Mouse (Mus musculus) bone marrow macrophage, adult 2 months (primary cell): ENCODE results near the gene Wasl. TPM values are rescaled to one million over a fixed set of nuclear protein-coding genes. Genes with fewer than 3 reads are reported as not detected.

Experiments
- H3K27ac ChIP-seq: 2 replicates; pipeline ENCODE4 v1.5.1; 2012; ENCODE audit warnings: low read depth, low read length; ENCODE audit not compliant: insufficient read depth
- H3K4me1 ChIP-seq: 2 replicates; pipeline ENCODE4 v1.6.1; 2012; ENCODE audit warnings: low read length; ENCODE audit not compliant: control insufficient read depth, insufficient read depth
- H3K4me3 ChIP-seq: 2 replicates; pipeline ENCODE4 v1.5.1; 2012; ENCODE audit warnings: mild to moderate bottlenecking, low read length, moderate library complexity; ENCODE audit not compliant: insufficient read depth
- CTCF ChIP-seq: IDR thresholded peaks from 2 replicates; pipeline ENCODE4 v1.5.1; 2012; ENCODE audit warnings: low read depth, mild to moderate bottlenecking, low read length, moderate library complexity
- POLR2A ChIP-seq: IDR thresholded peaks from 2 replicates; pipeline ENCODE4 v1.6.1; 2012; ENCODE audit warnings: mild to moderate bottlenecking, low read depth, low read length, borderline replicate concordance
- polyA plus RNA-seq: library from polyadenylated mRNA; stranded (reverse); fragments of >200 nt; gene quantifications from 2 replicates; pipeline ENCODE4 v1.2.4, GENCODE M21; 2012; ENCODE audit not compliant: missing spikeins, insufficient read depth, insufficient read length

Wasl gene
- polyA plus RNA-seq, 1 experiment = 18.5 TPM

GRCm38 (mm10) chr6:24599179-24599578, 65.6 kb downstream of the Wasl start:
- TF ChIP-seq CTCF (no peak), POLR2A (no peak)
- Histone ChIP-seq H3K27ac (no peak overlapping the region), H3K4me1 (peaks cover 7% of the 10 kb centered on the region), H3K4me3 (no peak overlapping the region)

GRCm38 (mm10) chr6:24597500-24597899, 67.3 kb downstream of the Wasl start, which contains the start of gene Lmod2:
Gene Lmod2, plus strand, starts transcription at chr6:24597762.
- H3K4me3 ChIP-seq = no peak within 1 kb of the TSS

GRCm38 (mm10) chr6:24591525-24592218, 73.1 kb downstream of the Wasl start:
- no peak overlapping the region for H3K27ac ChIP-seq
- no peak for TF ChIP-seq POLR2A
- TF ChIP-seq CTCF = no peak

More at GRCm38 (mm10) chr6:24597500-24597899, 67.3 kb downstream of the Wasl start, which contains the start of gene Lmod2:
- TF ChIP-seq CTCF (no peak), POLR2A (no peak)
- peaks cover 7% of the 10 kb centered on the region for H3K4me1 ChIP-seq
- H3K27ac ChIP-seq = no peak within 1 kb of the TSS

GRCm38 (mm10) chr6:24590282-24590681, 74.5 kb downstream of the Wasl start:
- H3K4me3 ChIP-seq = no peak overlapping the region
- H3K27ac ChIP-seq = no peak overlapping the region
- TF ChIP-seq POLR2A (no peak), CTCF (no peak)

More at GRCm38 (mm10) chr6:24591525-24592218, 73.1 kb downstream of the Wasl start:
- Histone ChIP-seq H3K4me1 (no peaks in the 10 kb centered on the region), H3K4me3 (no peak overlapping the region)

GRCm38 (mm10) chr6:24586885-24587284, 77.9 kb downstream of the Wasl start:
- Histone ChIP-seq H3K4me1 (no peaks in the 10 kb centered on the region), H3K27ac (no peak overlapping the region), H3K4me3 (no peak overlapping the region)
- TF ChIP-seq CTCF = no peak

More at GRCm38 (mm10) chr6:24590282-24590681, 74.5 kb downstream of the Wasl start:
- H3K4me1 ChIP-seq = no peaks in the 10 kb centered on the region

GRCm38 (mm10) chr6:24585431-24586310, 79.1 kb downstream of the Wasl start:
- no peak for TF ChIP-seq POLR2A
- no peak for TF ChIP-seq CTCF
- H3K4me1 ChIP-seq = no peaks in the 10 kb centered on the region
- H3K4me3 ChIP-seq = no peak overlapping the region
- H3K27ac ChIP-seq = no peak overlapping the region

- H3K4me3 ChIP-seq = no peak overlapping the region
- no peaks in the 10 kb centered on the region for H3K4me1 ChIP-seq
- no peak for TF ChIP-seq POLR2A
- no peak for TF ChIP-seq CTCF
- no peak overlapping the region for H3K27ac ChIP-seq
Observed at GRCm38 (mm10) chr6:24583456-24583855, 81.4 kb downstream of the Wasl start.

- no peak for TF ChIP-seq POLR2A
- TF ChIP-seq CTCF = no peak
- Histone ChIP-seq H3K27ac (no peak overlapping the region), H3K4me1 (no peaks in the 10 kb centered on the region), H3K4me3 (no peak overlapping the region)
Observed at GRCm38 (mm10) chr6:24573319-24573718, 91.5 kb downstream of the Wasl start.

GRCm38 (mm10) chr6:24572431-24572830, 92.4 kb downstream of the Wasl start:
- TF ChIP-seq CTCF = no peak
- TF ChIP-seq POLR2A = no peak
- no peak overlapping the region for H3K4me3 ChIP-seq
- H3K27ac ChIP-seq = no peak overlapping the region
- H3K4me1 ChIP-seq = no peaks in the 10 kb centered on the region

GRCm38 (mm10) chr6:24571126-24571525, 93.7 kb downstream of the Wasl start:
- TF ChIP-seq CTCF = no peak
- no peak for TF ChIP-seq POLR2A
- Histone ChIP-seq H3K27ac (no peak overlapping the region), H3K4me1 (no peaks in the 10 kb centered on the region), H3K4me3 (no peak overlapping the region)
